Mouse (Mus musculus) intestine, embryonic 14.5 days (tissue): ENCODE measurements at regions not wholly inside any gene's neighbourhood (a gene's known extent, or its start where the extent isn't known, plus 50 kb on each side); places are given as distances from the start of the nearest gene placed in this dataset.
"Not testable (repeated sequence)": the region's sequence is repeated elsewhere in the genome, so short reads cannot be mapped to it uniquely, and the experiment has no call there.

Experiments
- ATAC-seq: fragments of 200-750 bp; cut with Nextera tagmentation; replicated peaks from 2 replicates; pipeline ENCODE4 v1.8.0; 2017; ENCODE audit warnings: low read depth, moderate number of reproducible peaks, moderate TSS enrichment, moderate library complexity; ENCODE audit not compliant: low FRiP score, low TSS enrichment
- DNase-seq: peaks from one replicate; pipeline ENCODE4 v3.0.0-alpha.2; 2018; ENCODE audit warnings: low spot score
- H3K27ac ChIP-seq: fragments of 300-500 bp; sonication (generic); 2 replicates; pipeline ENCODE4 v1.5.1; 2014; ENCODE audit warnings: low read depth, mild to moderate bottlenecking, control low read depth
- H3K27me3 ChIP-seq: fragments of 300-500 bp; sonication (generic); replicated peaks from 2 replicates; pipeline ENCODE4 v1.6.1; 2014; ENCODE audit warnings: low read length, control low read depth; ENCODE audit not compliant: control insufficient read depth, insufficient read depth
- H3K36me3 ChIP-seq: fragments of 300-500 bp; sonication (generic); 2 replicates; pipeline ENCODE4 v1.6.1; 2014; ENCODE audit warnings: low read length, control low read depth; ENCODE audit not compliant: control insufficient read depth, insufficient read depth
- H3K4me1 ChIP-seq: fragments of 300-500 bp; sonication (generic); replicated peaks from 2 replicates; pipeline ENCODE4 v1.6.1; 2014; ENCODE audit warnings: low read length, control low read depth, mixed read lengths; ENCODE audit not compliant: control insufficient read depth, insufficient read depth
- H3K4me2 ChIP-seq: fragments of 300-500 bp; sonication (generic); 2 replicates; pipeline ENCODE4 v1.6.1; 2014; ENCODE audit warnings: low read length
- H3K4me3 ChIP-seq: fragments of 300-500 bp; sonication (generic); 2 replicates; pipeline ENCODE4 v1.5.1; 2014; ENCODE audit warnings: low read depth, low read length, control low read depth, mixed read lengths
- H3K9ac ChIP-seq: fragments of 300-500 bp; sonication (generic); 2 replicates; pipeline ENCODE4 v1.6.1; 2014; ENCODE audit warnings: mild to moderate bottlenecking, low read length
- H3K9me3 ChIP-seq: fragments of 300-500 bp; sonication (generic); 2 replicates; pipeline ENCODE4 v1.6.1; 2016; ENCODE audit warnings: low read length, control low read depth; ENCODE audit not compliant: control insufficient read depth
- WGBS: fragments of 180-500 bp; shearing (Covaris S2); extraction: QIAGEN DNeasy Blood & Tissue Kit; methylation state at CpG from one replicate; pipeline ENCODE4 v1.1.7; 2014; 5-methylcytosine and 5-hydroxymethylcytosine counted together

- DNase-seq, result no peak
- 0 out of 2 replicates have a peak, but pooled peaks cover 4% of the 10 kb centered on the region for H3K4me1 ChIP-seq
- H3K36me3 ChIP-seq, result no peaks in the 10 kb centered on the region
- H3K27ac ChIP-seq, result no peak overlapping the region
- no peak overlapping the region for H3K9ac ChIP-seq
- peak overlapping the region; percentile 31; the same call in 1 of the 2 replicates for H3K4me2 ChIP-seq
- WGBS, result 31% methylated on average over 19 of the region's 19 CpGs
- no peak for ATAC-seq
- peaks cover 16% of the 10 kb centered on the region; the same call in 1 of the 2 replicates for H3K27me3 ChIP-seq
- no peaks in the 10 kb centered on the region for H3K9me3 ChIP-seq
- H3K4me3 ChIP-seq, result no peak overlapping the region
These were observed 196.6 kb upstream of the Zfp703 start for GRCm38 (mm10) chr8:26780515-26780914.

- WGBS, result 92% methylated on average over 8 of the region's 8 CpGs
- not testable (repeated sequence) for H3K27ac ChIP-seq, DNase-seq, H3K4me2 ChIP-seq, H3K4me3 ChIP-seq, H3K4me1 ChIP-seq, H3K9ac ChIP-seq, H3K9me3 ChIP-seq, H3K36me3 ChIP-seq, ATAC-seq
- peaks cover 13% of the 10 kb centered on the region; the same call in 1 of the 2 replicates for H3K27me3 ChIP-seq
These were observed 194.2 kb upstream of the Zfp703 start for GRCm38 (mm10) chr8:26782936-26783335.

GRCm38 (mm10) chr8:26784381-26784780, 192.7 kb upstream of the Zfp703 start:
- Histone ChIP-seq H3K9me3 (no peaks in the 10 kb centered on the region), H3K9ac (no peak overlapping the region), H3K4me3 (no peak overlapping the region), H3K4me2 (no peak overlapping the region), H3K36me3 (no peaks in the 10 kb centered on the region), H3K27ac (no peak overlapping the region), H3K27me3 (peaks cover 7% of the 10 kb centered on the region; the same call in 1 of the 2 replicates), H3K4me1 (0 out of 2 replicates have a peak, but pooled peaks cover 4% of the 10 kb centered on the region)
- ATAC-seq (no peak), DNase-seq (no peak)
- WGBS, result 68% methylated on average over 6 of the region's 6 CpGs

DNA sequence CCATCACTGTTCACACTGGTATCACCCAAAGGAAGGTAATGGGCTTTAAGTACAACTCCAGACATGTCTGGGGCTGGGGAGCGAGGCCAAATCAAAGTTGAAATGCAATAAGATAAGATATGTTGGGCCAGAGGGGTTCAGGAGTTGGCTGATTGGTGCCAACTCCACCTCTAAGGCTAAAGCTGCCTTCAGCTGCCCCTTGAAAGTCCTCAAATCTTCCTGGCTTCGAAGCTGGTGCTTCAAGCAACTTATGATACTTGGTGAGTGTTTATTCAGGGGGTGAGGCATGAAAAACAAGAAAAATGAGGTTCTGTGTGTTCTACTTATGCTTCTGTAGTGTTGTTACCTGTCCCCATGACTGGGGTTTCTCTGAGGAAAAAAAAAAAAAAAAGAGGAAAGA, 185.3 kb upstream of the Zfp703 start:
- no peaks in the 10 kb centered on the region for H3K36me3 ChIP-seq
- H3K4me1 ChIP-seq, result no peaks in the 10 kb centered on the region
- H3K27me3 ChIP-seq, result no peaks in the 10 kb centered on the region
- DNase-seq (no peak), ATAC-seq (no peak)
- no peaks in the 10 kb centered on the region for H3K9me3 ChIP-seq
- no peak overlapping the region for H3K4me2 ChIP-seq
- no peak overlapping the region for H3K27ac ChIP-seq
- no peak overlapping the region for H3K4me3 ChIP-seq
- WGBS, result 71% methylated on average over 2 of the region's 2 CpGs
- no peak overlapping the region for H3K9ac ChIP-seq

- H3K27ac ChIP-seq, result no peak overlapping the region
- no peak overlapping the region for H3K4me2 ChIP-seq
- H3K4me3 ChIP-seq, result no peak overlapping the region
- H3K9me3 ChIP-seq, result no peaks in the 10 kb centered on the region
- H3K36me3 ChIP-seq, result no peaks in the 10 kb centered on the region
- ATAC-seq, result peak; percentile 85
- WGBS, result 72% methylated on average over 9 of the region's 9 CpGs
- H3K27me3 ChIP-seq, result no peaks in the 10 kb centered on the region
- H3K9ac ChIP-seq, result no peak overlapping the region
- H3K4me1 ChIP-seq, result no peaks in the 10 kb centered on the region
- DNase-seq, result no peak
These were observed 183.4 kb upstream of the Zfp703 start for GRCm38 (mm10) chr8:26793606-26794292.

DNA sequence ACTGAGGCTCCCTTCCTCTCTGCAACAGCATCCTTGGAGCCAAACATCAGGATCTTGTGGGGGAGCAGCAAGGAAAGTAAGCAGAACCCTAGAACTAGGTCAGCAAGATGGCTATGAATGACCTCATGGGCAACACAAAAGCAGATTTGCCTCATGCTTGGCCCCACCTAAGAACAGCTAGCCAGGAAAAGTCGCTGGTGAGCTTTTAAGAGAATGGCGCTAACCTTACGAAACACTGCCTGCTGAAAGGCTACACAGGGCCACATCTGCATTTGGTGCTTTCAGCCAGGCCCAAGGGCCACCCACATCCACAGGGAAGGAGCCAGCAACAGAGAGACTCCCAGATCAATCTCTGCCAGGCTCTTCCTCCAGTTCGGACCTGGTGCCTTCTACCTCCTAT, 182.7 kb upstream of the Zfp703 start:
- no peak for ATAC-seq
- no peaks in the 10 kb centered on the region for H3K4me1 ChIP-seq
- no peaks in the 10 kb centered on the region for H3K36me3 ChIP-seq
- 81% methylated on average over 4 of the region's 4 CpGs for WGBS
- H3K4me2 ChIP-seq, result no peak overlapping the region
- no peak overlapping the region for H3K27ac ChIP-seq
- H3K9ac ChIP-seq, result no peak overlapping the region
- H3K4me3 ChIP-seq, result no peak overlapping the region
- H3K9me3 ChIP-seq, result no peaks in the 10 kb centered on the region
- no peak for DNase-seq
- no peaks in the 10 kb centered on the region for H3K27me3 ChIP-seq

DNA sequence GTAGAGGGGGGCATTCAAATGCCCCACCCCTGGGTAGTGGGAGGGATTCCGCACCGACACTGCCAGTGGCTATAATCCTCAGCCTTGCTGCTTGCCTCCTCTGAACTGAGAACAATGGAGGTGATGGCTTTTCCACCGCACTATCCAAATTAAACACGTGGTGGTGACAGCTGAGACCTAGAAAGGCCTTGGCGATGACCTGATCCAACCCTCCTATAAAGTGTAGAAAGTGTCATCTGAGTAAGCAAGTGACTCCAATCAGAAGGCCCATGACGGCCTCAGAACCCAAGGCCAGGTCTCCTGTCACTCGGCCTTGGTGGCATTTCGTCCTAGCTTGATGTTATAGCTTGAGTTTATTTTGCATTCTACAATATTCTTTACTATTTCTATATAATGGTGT, 181.5 kb upstream of the Zfp703 start:
- DNase-seq, result no peak
- no peak for ATAC-seq
- WGBS, result 89% methylated on average over 8 of the region's 8 CpGs
- no peak overlapping the region for H3K4me3 ChIP-seq
- no peak overlapping the region for H3K27ac ChIP-seq
- no peak overlapping the region for H3K4me2 ChIP-seq
- no peaks in the 10 kb centered on the region for H3K4me1 ChIP-seq
- no peaks in the 10 kb centered on the region for H3K27me3 ChIP-seq
- H3K9ac ChIP-seq, result no peak overlapping the region
- no peaks in the 10 kb centered on the region for H3K36me3 ChIP-seq
- no peaks in the 10 kb centered on the region for H3K9me3 ChIP-seq

DNA sequence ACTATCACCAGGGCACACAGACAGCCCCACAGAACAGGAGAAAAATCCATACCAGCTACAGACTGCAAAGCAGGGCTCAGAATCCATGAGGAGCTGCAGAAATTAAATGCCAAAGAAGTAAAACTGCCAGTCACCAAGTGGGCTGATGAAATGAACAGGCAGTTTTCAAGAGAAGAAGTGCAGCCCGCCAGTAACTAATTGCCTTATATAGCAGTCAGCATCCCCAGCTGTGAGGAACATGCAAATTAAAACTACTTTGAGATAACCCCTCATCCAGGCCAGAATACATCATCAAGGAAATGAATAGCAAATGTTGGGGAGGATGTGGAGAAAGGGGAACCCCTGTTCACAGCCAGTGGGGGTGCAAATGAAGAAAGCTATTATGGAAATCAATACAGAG, 177.3 kb upstream of the Zfp703 start:
- no peak for ATAC-seq
- no peaks in the 10 kb centered on the region for H3K9me3 ChIP-seq
- no peak overlapping the region for H3K27ac ChIP-seq
- no peak overlapping the region for H3K9ac ChIP-seq
- 66% methylated on average over 1 of the region's 1 CpGs for WGBS
- H3K4me1 ChIP-seq, result peaks cover 3% of the 10 kb centered on the region
- no peaks in the 10 kb centered on the region for H3K27me3 ChIP-seq
- H3K4me3 ChIP-seq, result no peak overlapping the region
- no peak overlapping the region for H3K4me2 ChIP-seq
- no peaks in the 10 kb centered on the region for H3K36me3 ChIP-seq
- DNase-seq, result no peak

- Histone ChIP-seq H3K4me2 (no peak overlapping the region), H3K27me3 (no peaks in the 10 kb centered on the region), H3K9me3 (no peaks in the 10 kb centered on the region), H3K27ac (no peak overlapping the region), H3K4me3 (no peak overlapping the region), H3K4me1 (peaks cover 27% of the 10 kb centered on the region), H3K9ac (no peak overlapping the region), H3K36me3 (no peaks in the 10 kb centered on the region)
- DNase-seq, result no peak
- WGBS, result 65% methylated on average over 9 of the region's 9 CpGs
- no peak for ATAC-seq
These were observed 173.0 kb upstream of the Zfp703 start for GRCm38 (mm10) chr8:26804089-26804488.
